Mouse (Mus musculus) embryonic facial prominence, embryonic 12.5 days (tissue): ENCODE measurements at regions not wholly inside any gene's neighbourhood (a gene's known extent, or its start where the extent isn't known, plus 50 kb on each side); places are given as distances from the start of the nearest gene placed in this dataset.

Experiments
- ATAC-seq: fragments of 200-750 bp; cut with Nextera tagmentation; 2 replicates; pipeline ENCODE4 v1.8.0; 2017; ENCODE audit not compliant: insufficient number of reproducible peaks, insufficient read depth, low FRiP score, low TSS enrichment
- H3K27ac ChIP-seq: fragments of 300-500 bp; sonication (generic); 2 replicates; pipeline ENCODE4 v1.5.1; 2016; ENCODE audit warnings: mild to moderate bottlenecking
- H3K27me3 ChIP-seq: fragments of 300-500 bp; sonication (generic); 2 replicates; pipeline ENCODE4 v1.6.1; 2016; ENCODE audit warnings: mild to moderate bottlenecking, moderate library complexity
- H3K36me3 ChIP-seq: fragments of 300-500 bp; sonication (generic); 2 replicates; pipeline ENCODE4 v1.6.1; 2016; ENCODE audit warnings: mild to moderate bottlenecking
- H3K4me1 ChIP-seq: fragments of 300-500 bp; sonication (generic); 2 replicates; pipeline ENCODE4 v1.6.1; 2016
- H3K4me2 ChIP-seq: fragments of 300-500 bp; sonication (generic); replicated peaks from 2 replicates; pipeline ENCODE4 v1.6.1; 2016; ENCODE audit warnings: mild to moderate bottlenecking, moderate library complexity
- H3K4me3 ChIP-seq: fragments of 300-500 bp; sonication (generic); 2 replicates; pipeline ENCODE4 v1.5.1; 2016; ENCODE audit warnings: mild to moderate bottlenecking
- H3K9ac ChIP-seq: fragments of 300-500 bp; sonication (generic); 2 replicates; pipeline ENCODE4 v1.6.1; 2016; ENCODE audit warnings: mild to moderate bottlenecking, moderate library complexity
- H3K9me3 ChIP-seq: fragments of 300-500 bp; sonication (generic); 2 replicates; pipeline ENCODE4 v1.6.1; 2016; ENCODE audit warnings: mild to moderate bottlenecking, moderate library complexity
- WGBS: fragments of 180-500 bp; shearing (Covaris S2); methylation state at CpG from one replicate; pipeline ENCODE4 v1.1.7; 2016; 5-methylcytosine and 5-hydroxymethylcytosine counted together

- H3K36me3 ChIP-seq: no peaks in the 10 kb centered on the region
- H3K4me1 ChIP-seq: no peaks in the 10 kb centered on the region
- WGBS: 74% methylated on average over 6 of the region's 6 CpGs
- H3K9ac ChIP-seq: no peak overlapping the region
- ATAC-seq: no peak
- H3K27ac ChIP-seq: no peak overlapping the region
- H3K4me2 ChIP-seq: no peak overlapping the region
- H3K4me3 ChIP-seq: no peak overlapping the region
- H3K9me3 ChIP-seq: no peaks in the 10 kb centered on the region
- H3K27me3 ChIP-seq: no peaks in the 10 kb centered on the region
Observed at GRCm38 (mm10) chr3:121009223-121009622, 162.3 kb downstream of the Rwdd3 start.

GRCm38 (mm10) chr3:120983556-120984270, 187.8 kb downstream of the Rwdd3 start:
- no peaks in the 10 kb centered on the region for H3K27me3 ChIP-seq
- H3K36me3 ChIP-seq: no peaks in the 10 kb centered on the region
- WGBS: 55% methylated on average over 17 of the region's 17 CpGs
- no peak for ATAC-seq
- H3K9ac ChIP-seq: no peak overlapping the region
- H3K9me3 ChIP-seq: no peaks in the 10 kb centered on the region
- 0 out of 2 replicates have a peak, but pooled peaks cover 3% of the 10 kb centered on the region for H3K4me1 ChIP-seq
- no peak overlapping the region for H3K27ac ChIP-seq
- H3K4me3 ChIP-seq: no peak overlapping the region
- H3K4me2 ChIP-seq: no peak overlapping the region

GRCm38 (mm10) chr3:120982795-120983555, 188.5 kb downstream of the Rwdd3 start:
- no peak overlapping the region for H3K4me2 ChIP-seq

GRCm38 (mm10) chr3:120982218-120982617, 189.3 kb downstream of the Rwdd3 start:
- Histone ChIP-seq H3K4me3 (no peak overlapping the region), H3K36me3 (no peaks in the 10 kb centered on the region), H3K27me3 (no peaks in the 10 kb centered on the region), H3K9ac (no peak overlapping the region), H3K4me1 (0 out of 2 replicates have a peak, but pooled peaks cover 3% of the 10 kb centered on the region), H3K4me2 (no peak overlapping the region), H3K27ac (no peak overlapping the region), H3K9me3 (no peaks in the 10 kb centered on the region)
- 45% methylated on average over 4 of the region's 4 CpGs for WGBS
- no peak for ATAC-seq

More at GRCm38 (mm10) chr3:120982795-120983555, 188.5 kb downstream of the Rwdd3 start:
- Histone ChIP-seq H3K4me3 (no peak overlapping the region), H3K36me3 (no peaks in the 10 kb centered on the region), H3K9me3 (no peaks in the 10 kb centered on the region), H3K27ac (no peak overlapping the region), H3K27me3 (no peaks in the 10 kb centered on the region), H3K4me1 (0 out of 2 replicates have a peak, but pooled peaks cover 3% of the 10 kb centered on the region), H3K9ac (no peak overlapping the region)
- no peak for ATAC-seq
- WGBS: 33% methylated on average over 10 of the region's 10 CpGs

GRCm38 (mm10) chr3:120970746-120971466, 200.6 kb downstream of the Rwdd3 start:
- no peak overlapping the region for H3K9ac ChIP-seq
- H3K4me3 ChIP-seq: no peak overlapping the region
- no peak overlapping the region for H3K4me2 ChIP-seq
- H3K27ac ChIP-seq: no peak overlapping the region
- H3K36me3 ChIP-seq: no peaks in the 10 kb centered on the region
- 67% methylated on average over 14 of the region's 14 CpGs for WGBS
- H3K9me3 ChIP-seq: no peaks in the 10 kb centered on the region
- ATAC-seq: no peak
- H3K27me3 ChIP-seq: no peaks in the 10 kb centered on the region
- no peaks in the 10 kb centered on the region for H3K4me1 ChIP-seq

GRCm38 (mm10) chr3:120946906-120947305, 224.6 kb downstream of the Rwdd3 start:
- Histone ChIP-seq H3K4me1 (no peaks in the 10 kb centered on the region), H3K9ac (no peak overlapping the region), H3K36me3 (no peaks in the 10 kb centered on the region), H3K9me3 (no peaks in the 10 kb centered on the region), H3K27me3 (no peaks in the 10 kb centered on the region), H3K4me2 (no peak overlapping the region), H3K4me3 (no peak overlapping the region), H3K27ac (no peak overlapping the region)
- 86% methylated on average over 8 of the region's 8 CpGs for WGBS
- ATAC-seq: no peak

- whole genome bisulfite sequencing: 88% methylated on average over 4 of the region's 4 CpGs
- no peak for ATAC-seq
- Histone ChIP-seq H3K36me3 (no peaks in the 10 kb centered on the region), H3K9ac (no peak overlapping the region), H3K4me3 (no peak overlapping the region), H3K4me2 (no peak overlapping the region), H3K9me3 (no peaks in the 10 kb centered on the region), H3K4me1 (no peaks in the 10 kb centered on the region), H3K27ac (no peak overlapping the region), H3K27me3 (no peaks in the 10 kb centered on the region)
Observed at GRCm38 (mm10) chr3:120934401-120934800, 237.1 kb downstream of the Rwdd3 start.

GRCm38 (mm10) chr3:120920351-120920750, 251.1 kb downstream of the Rwdd3 start:
- Histone ChIP-seq H3K4me2 (no peak overlapping the region), H3K27me3 (no peaks in the 10 kb centered on the region), H3K9ac (no peak overlapping the region), H3K9me3 (no peaks in the 10 kb centered on the region), H3K4me1 (no peaks in the 10 kb centered on the region), H3K36me3 (no peaks in the 10 kb centered on the region), H3K27ac (no peak overlapping the region), H3K4me3 (no peak overlapping the region)
- 82% methylated on average over 2 of the region's 2 CpGs for WGBS
- ATAC-seq: no peak

- no peak overlapping the region for H3K27ac ChIP-seq
- no peak overlapping the region for H3K4me3 ChIP-seq
- H3K27me3 ChIP-seq: no peaks in the 10 kb centered on the region
- 90% methylated on average over 5 of the region's 5 CpGs for WGBS
- ATAC-seq: no peak
- no peaks in the 10 kb centered on the region for H3K36me3 ChIP-seq
- H3K9ac ChIP-seq: no peak overlapping the region
- no peaks in the 10 kb centered on the region for H3K9me3 ChIP-seq
- no peak overlapping the region for H3K4me2 ChIP-seq
- no peaks in the 10 kb centered on the region for H3K4me1 ChIP-seq
Observed at GRCm38 (mm10) chr3:120898931-120899330, 272.6 kb downstream of the Rwdd3 start.

GRCm38 (mm10) chr3:120898258-120898657, 273.2 kb downstream of the Rwdd3 start:
- Histone ChIP-seq H3K9me3 (no peaks in the 10 kb centered on the region), H3K36me3 (no peaks in the 10 kb centered on the region), H3K9ac (no peak overlapping the region), H3K4me3 (no peak overlapping the region), H3K27ac (no peak overlapping the region), H3K4me2 (no peak overlapping the region), H3K27me3 (no peaks in the 10 kb centered on the region), H3K4me1 (no peaks in the 10 kb centered on the region)
- WGBS: 65% methylated on average over 9 of the region's 9 CpGs
- ATAC-seq: no peak

GRCm38 (mm10) chr3:120897758-120898157, 273.7 kb downstream of the Rwdd3 start:
- Histone ChIP-seq H3K4me3 (no peak overlapping the region), H3K27me3 (no peaks in the 10 kb centered on the region), H3K9me3 (no peaks in the 10 kb centered on the region), H3K36me3 (no peaks in the 10 kb centered on the region), H3K9ac (no peak overlapping the region), H3K4me2 (no peak overlapping the region), H3K4me1 (no peaks in the 10 kb centered on the region), H3K27ac (no peak overlapping the region)
- no peak for ATAC-seq
- 94% methylated on average over 9 of the region's 9 CpGs for WGBS
